Mouse (Mus musculus) bone marrow, adult 2 months (tissue): ENCODE measurements around the gene Fam84a. TPM values are rescaled to one million over a fixed set of nuclear protein-coding genes. Genes with fewer than 3 reads are reported as not detected.

ENCODE experiments used
- H3K27ac ChIP-seq: fragments of 200-500 bp; 2 replicates; pipeline ENCODE4 v1.5.1; 2012; ENCODE audit warnings: low read depth, mild to moderate bottlenecking, control low read depth, inconsistent platforms, low read length; ENCODE audit not compliant: control insufficient read depth, poor library complexity, insufficient read depth
- H3K4me1 ChIP-seq: fragments of 200-500 bp; 2 replicates; pipeline ENCODE4 v1.6.1; 2011; ENCODE audit warnings: low read length; ENCODE audit not compliant: control insufficient read depth, insufficient read depth
- H3K4me3 ChIP-seq: fragments of 200-500 bp; replicated peaks from 2 replicates; pipeline ENCODE3; 2011; ENCODE audit warnings: mild to moderate bottlenecking, low read depth, low read length, control low read depth; ENCODE audit not compliant: control insufficient read depth
- CTCF ChIP-seq: fragments of 200-500 bp; IDR thresholded peaks from 2 replicates; pipeline ENCODE4 v1.5.1; 2011; ENCODE audit warnings: low read length, control low read depth; ENCODE audit not compliant: control insufficient read depth, insufficient read depth
- POLR2A ChIP-seq: fragments of 200-500 bp; IDR thresholded peaks from 2 replicates; pipeline ENCODE4 v1.6.1; 2011; ENCODE audit warnings: low read depth, mild to moderate bottlenecking, control low read depth, low read length, borderline replicate concordance; ENCODE audit not compliant: control insufficient read depth
- WGBS: fragments of 180-500 bp; shearing (Covaris S2); methylation state at CpG from one replicate; pipeline ENCODE4 v1.1.7; 2018; 5-methylcytosine and 5-hydroxymethylcytosine counted together
- polyA plus RNA-seq: library from polyadenylated mRNA; stranded (reverse); fragments of >200 nt; gene quantifications from 2 replicates; pipeline ENCODE4 v1.2.4, GENCODE M21; 2011; ENCODE audit warnings: low replicate concordance; ENCODE audit not compliant: missing spikeins, insufficient read depth, insufficient read length

Fam84a gene
- polyA plus RNA-seq, 1 experiment: 0.85 TPM

DNA sequence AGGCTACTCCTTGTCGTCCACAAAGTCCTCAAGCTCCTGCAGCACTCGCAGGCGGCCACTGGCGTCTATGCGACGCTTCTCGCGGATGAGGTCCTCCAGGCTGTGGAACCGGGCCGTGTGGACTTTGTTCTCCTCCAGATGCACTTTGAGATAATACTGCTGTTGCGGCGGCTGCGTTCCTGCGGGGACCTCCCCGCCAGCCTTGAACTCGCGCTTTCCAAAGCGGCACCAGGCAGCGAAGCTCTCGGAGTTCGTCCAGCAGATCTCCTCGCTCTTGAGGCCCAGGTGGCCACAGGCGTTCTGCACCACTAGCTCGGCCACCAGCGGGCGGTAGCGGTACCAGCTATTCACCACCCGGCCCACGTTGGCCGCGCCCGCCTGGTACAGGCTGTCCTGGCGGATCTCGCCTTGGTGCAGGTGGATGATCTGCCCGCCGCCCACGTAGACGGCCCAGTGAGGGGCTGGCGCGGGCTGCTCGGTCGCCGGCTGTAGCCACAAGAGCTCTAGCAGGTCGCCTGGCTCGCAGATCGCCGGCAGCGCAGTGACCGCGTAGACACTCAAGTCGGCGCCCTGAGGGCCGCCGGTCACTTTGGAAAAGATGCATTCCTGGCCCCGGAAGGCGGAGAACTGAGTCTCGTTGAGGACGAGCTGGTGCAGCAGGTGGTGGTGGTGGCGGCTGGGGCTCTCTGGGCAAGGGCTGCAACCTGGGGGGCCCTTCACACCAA lies 1.8 kb downstream of the Fam84a start:
- 3% methylated on average over 59 of the region's 59 CpGs for WGBS
- Histone ChIP-seq H3K27ac (no peak overlapping the region), H3K4me1 (no peaks in the 10 kb centered on the region), H3K4me3 (no peak overlapping the region)
- TF ChIP-seq POLR2A (no peak), CTCF (no peak)

DNA sequence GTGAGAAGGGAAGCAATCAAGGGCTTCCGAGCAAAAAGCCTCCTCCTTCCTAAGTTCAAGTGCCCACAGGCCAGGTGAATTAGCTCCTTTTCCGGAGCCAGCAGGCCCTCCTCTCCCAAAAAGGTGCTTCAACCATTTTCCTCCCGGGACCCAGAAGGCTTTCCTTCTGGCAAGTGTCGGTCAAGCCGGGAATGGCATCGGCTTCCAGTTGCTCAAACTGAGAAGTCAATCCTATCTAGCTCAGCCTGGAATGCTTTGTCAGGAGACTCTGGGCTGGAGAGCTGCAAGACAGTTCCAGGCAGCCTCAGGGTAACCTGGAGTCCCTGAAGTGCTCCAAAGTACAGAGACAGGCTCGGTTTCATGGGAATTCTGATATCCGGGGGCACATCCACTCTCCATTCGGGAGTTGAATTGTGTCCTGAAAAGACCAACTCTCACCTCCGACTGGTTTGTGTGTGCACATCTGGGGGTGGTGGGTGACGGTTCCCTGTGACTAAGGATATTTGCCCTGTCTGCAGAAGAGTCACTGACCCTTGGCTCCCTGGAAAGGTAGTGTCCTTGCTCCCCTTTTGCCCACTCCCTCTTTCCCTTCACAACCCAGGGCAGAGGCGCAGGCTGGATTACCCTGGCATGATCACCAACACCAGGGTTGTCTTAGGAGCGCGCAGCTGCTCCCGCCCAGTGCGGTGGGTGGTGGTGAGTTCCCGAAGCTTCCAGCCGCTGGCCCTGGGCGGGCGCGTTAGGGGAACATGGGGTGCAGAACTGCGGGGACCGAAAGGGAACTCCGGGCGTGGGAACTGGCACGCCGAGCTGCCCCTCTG lies 2.6 kb downstream of the Fam84a start:
- 10% methylated on average over 27 of the region's 27 CpGs for WGBS
- no peak overlapping the region for H3K4me3 ChIP-seq
- no peak for TF ChIP-seq POLR2A
- TF ChIP-seq CTCF: no peak
- no peaks in the 10 kb centered on the region for H3K4me1 ChIP-seq
- no peak overlapping the region for H3K27ac ChIP-seq

DNA sequence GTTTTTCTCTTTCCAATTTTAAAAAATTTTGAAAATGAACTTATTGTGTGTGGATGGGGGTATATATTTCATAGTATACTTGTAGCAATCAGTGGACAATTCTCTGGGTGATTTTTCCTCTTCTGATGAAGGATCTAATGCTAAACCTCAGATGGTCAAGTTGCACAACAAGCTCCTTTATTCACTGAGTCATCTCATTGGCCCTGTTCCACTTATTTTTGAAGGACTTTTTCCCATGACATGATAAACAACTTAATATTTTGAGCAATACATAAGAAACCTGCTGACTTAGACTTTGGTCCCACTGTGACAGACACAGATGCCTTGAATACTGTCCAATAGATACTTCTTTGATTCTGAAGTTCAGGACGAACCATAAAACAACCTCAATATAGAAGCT lies 14.8 kb downstream of the Fam84a start:
- 67% methylated on average over 1 of the region's 1 CpGs for WGBS
- TF ChIP-seq POLR2A (no peak), CTCF (no peak)

DNA sequence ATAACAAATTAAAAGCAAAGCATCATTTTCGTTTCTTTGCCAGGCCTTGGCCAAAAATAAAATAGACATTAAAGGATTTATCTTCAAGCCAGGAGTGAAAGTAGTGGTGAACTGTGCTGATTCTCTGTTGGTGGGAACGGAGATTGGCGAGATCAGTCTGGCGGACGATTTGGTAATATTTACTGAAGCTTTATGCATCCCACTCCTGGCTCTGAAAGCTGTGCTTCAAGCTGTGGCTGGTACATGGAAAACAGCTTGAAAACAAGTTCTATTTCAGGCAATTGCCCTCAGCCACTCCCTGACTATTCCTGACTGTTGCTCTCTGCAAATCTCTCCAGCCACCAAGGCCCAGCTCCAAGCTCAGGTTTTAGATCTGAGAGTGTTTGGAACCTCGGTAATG lies 37.1 kb downstream of the Fam84a start:
- TF ChIP-seq CTCF: no peak
- TF ChIP-seq POLR2A: no peak
- 78% methylated on average over 6 of the region's 6 CpGs for WGBS
- Histone ChIP-seq H3K4me1 (no peaks in the 10 kb centered on the region), H3K27ac (no peak overlapping the region), H3K4me3 (no peak overlapping the region)

More for the DNA sequence above, 14.8 kb downstream of the Fam84a start:
- Histone ChIP-seq H3K4me1 (no peaks in the 10 kb centered on the region), H3K4me3 (no peak overlapping the region), H3K27ac (no peak overlapping the region)

DNA sequence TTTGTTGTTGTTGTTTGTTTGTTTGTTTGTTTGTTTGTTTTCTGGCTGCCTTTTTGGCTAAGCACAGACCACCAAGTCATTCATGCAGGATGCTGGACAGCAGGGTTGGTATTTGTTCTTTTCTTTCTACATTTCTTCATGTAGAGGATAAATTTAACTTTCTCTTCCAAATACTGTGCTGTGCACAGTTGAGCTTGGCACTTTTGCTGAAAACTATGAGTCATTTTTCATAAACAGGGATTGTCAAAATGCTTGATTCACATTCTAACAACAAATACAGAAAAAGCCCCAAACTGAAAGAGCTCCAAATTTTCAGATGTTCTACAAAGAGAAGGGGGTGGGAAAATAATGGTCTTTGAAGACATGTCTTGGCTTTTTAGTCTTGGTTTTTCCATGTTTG lies 54.9 kb downstream of the Fam84a start:
- Histone ChIP-seq H3K4me3 (no peak overlapping the region), H3K4me1 (no peaks in the 10 kb centered on the region), H3K27ac (no peak overlapping the region)
- no peak for TF ChIP-seq POLR2A
